Mouse (Mus musculus) liver, embryonic 11.5 days (tissue): ENCODE results near the gene Olfr175-ps1. TPM values are rescaled to one million over a fixed set of nuclear protein-coding genes. Genes with fewer than 3 reads are reported as not detected.

ENCODE experiments used
- ATAC-seq: fragments of 200-750 bp; cut with Nextera tagmentation; replicated peaks from 2 replicates; pipeline ENCODE4 v1.8.0; 2017; ENCODE audit warnings: moderate number of reproducible peaks, mild to moderate bottlenecking, moderate TSS enrichment, moderate library complexity; ENCODE audit not compliant: low FRiP score
- DNase-seq: peaks from one replicate; pipeline ENCODE4 v3.0.0-alpha.2; 2017; ENCODE audit warnings: low spot score
- H3K27ac ChIP-seq: fragments of 300-500 bp; sonication (generic); 2 replicates; pipeline ENCODE4 v1.5.1; 2014; ENCODE audit warnings: mild to moderate bottlenecking, low read depth, low read length, control low read depth
- H3K27me3 ChIP-seq: fragments of 300-500 bp; sonication (generic); replicated peaks from 2 replicates; pipeline ENCODE4 v1.6.1; 2014; ENCODE audit warnings: low read length, mixed read lengths; ENCODE audit not compliant: control insufficient read depth, insufficient read depth
- H3K36me3 ChIP-seq: fragments of 300-500 bp; sonication (generic); 2 replicates; pipeline ENCODE4 v1.6.1; 2014; ENCODE audit warnings: mild to moderate bottlenecking, low read length, moderate library complexity, mixed read lengths; ENCODE audit not compliant: control insufficient read depth, insufficient read depth
- H3K4me1 ChIP-seq: fragments of 300-500 bp; sonication (generic); replicated peaks from 2 replicates; pipeline ENCODE4 v1.6.1; 2014; ENCODE audit warnings: low read length, mixed read lengths; ENCODE audit not compliant: control insufficient read depth, insufficient read depth
- H3K4me2 ChIP-seq: fragments of 300-500 bp; sonication (generic); 2 replicates; pipeline ENCODE4 v1.6.1; 2014; ENCODE audit warnings: mild to moderate bottlenecking, control low read depth, moderate library complexity
- H3K4me3 ChIP-seq: fragments of 300-500 bp; sonication (generic); 2 replicates; pipeline ENCODE4 v1.5.1; 2014; ENCODE audit warnings: low read depth, low read length, control low read depth
- H3K9ac ChIP-seq: fragments of 300-500 bp; sonication (generic); 2 replicates; pipeline ENCODE4 v1.6.1; 2014; ENCODE audit warnings: low read depth, low read length, control low read depth
- H3K9me3 ChIP-seq: fragments of 300-500 bp; sonication (generic); 2 replicates; pipeline ENCODE4 v1.6.1; 2016; ENCODE audit warnings: low read length, inconsistent platforms, mixed read lengths; ENCODE audit not compliant: control insufficient read depth
- WGBS: fragments of 180-500 bp; shearing (Covaris S2); extraction: QIAGEN DNeasy Blood & Tissue Kit; methylation state at CpG from one replicate; pipeline ENCODE4 v1.1.7; 2014; 5-methylcytosine and 5-hydroxymethylcytosine counted together
- polyA plus RNA-seq: library from polyadenylated mRNA; unstranded; fragments of >200 nt; fragmentation: Nextera tagmentation; extraction: Ambion mirVana; gene quantifications from 2 replicates; pipeline ENCODE4 v1.2.1, GENCODE M21; 2014

Olfr175-ps1 gene
- not detected in 2 replicates for polyA plus RNA-seq

GRCm38 (mm10) chr16:58826732-58827319 is at the start of gene Olfr175-ps1:
Olfr175-ps1 (minus strand) TSS chr16:58826782.
- Histone ChIP-seq H3K4me3 (no peak within 1 kb of the TSS), H3K9ac (no peak within 1 kb of the TSS), H3K4me1 (no peaks in the 10 kb centered on the region), H3K27me3 (no peaks in the 10 kb centered on the region), H3K36me3 (no peaks in the 10 kb centered on the region), H3K4me2 (no peak within 1 kb of the TSS), H3K9me3 (no peaks in the 10 kb centered on the region), H3K27ac (no peak within 1 kb of the TSS)
- WGBS = 78% methylated on average over 1 of the region's 1 CpGs
- DNase-seq = no peak
- no peak for ATAC-seq

GRCm38 (mm10) chr16:58874668-58875067 is 48.1 kb upstream of the Olfr175-ps1 start, which contains the start of gene Olfr177:
Olfr177 (minus strand) TSS chr16:58874768.
- Histone ChIP-seq H3K9ac (no peak within 1 kb of the TSS), H3K27me3 (no peaks in the 10 kb centered on the region), H3K36me3 (no peaks in the 10 kb centered on the region), H3K4me3 (no peak within 1 kb of the TSS), H3K4me2 (no peak within 1 kb of the TSS), H3K9me3 (no peaks in the 10 kb centered on the region), H3K4me1 (no peaks in the 10 kb centered on the region), H3K27ac (no peak within 1 kb of the TSS)
- WGBS = 43% methylated on average over 1 of the region's 1 CpGs
- DNase-seq = no peak
- no peak for ATAC-seq

- WGBS = 73% methylated on average over 1 of the region's 1 CpGs
- Histone ChIP-seq H3K27ac (no peak overlapping the region), H3K4me1 (no peaks in the 10 kb centered on the region), H3K4me2 (no peak overlapping the region), H3K36me3 (no peaks in the 10 kb centered on the region), H3K9me3 (no peaks in the 10 kb centered on the region), H3K4me3 (no peak overlapping the region), H3K27me3 (no peaks in the 10 kb centered on the region), H3K9ac (no peak overlapping the region)
- ATAC-seq (no peak), DNase-seq (no peak)
Measured at GRCm38 (mm10) chr16:58861479-58861878, 34.9 kb upstream of the Olfr175-ps1 start.

- no peak for ATAC-seq
- WGBS = 75% methylated on average over 2 of the region's 2 CpGs
- Histone ChIP-seq H3K27ac (no peak overlapping the region), H3K4me2 (no peak overlapping the region), H3K4me3 (no peak overlapping the region), H3K36me3 (no peaks in the 10 kb centered on the region), H3K4me1 (no peaks in the 10 kb centered on the region), H3K9ac (no peak overlapping the region), H3K27me3 (no peaks in the 10 kb centered on the region), H3K9me3 (no peaks in the 10 kb centered on the region)
- DNase-seq = no peak
Measured at GRCm38 (mm10) chr16:58860032-58860737, 33.6 kb upstream of the Olfr175-ps1 start.

- Histone ChIP-seq H3K27me3 (no peaks in the 10 kb centered on the region), H3K4me1 (no peaks in the 10 kb centered on the region), H3K36me3 (no peaks in the 10 kb centered on the region), H3K9me3 (no peaks in the 10 kb centered on the region), H3K9ac (no peak within 1 kb of the TSS), H3K4me3 (no peak within 1 kb of the TSS), H3K27ac (no peak within 1 kb of the TSS), H3K4me2 (no peak within 1 kb of the TSS)
- ATAC-seq (no peak), DNase-seq (no peak)
- 70% methylated on average over 2 of the region's 2 CpGs for WGBS
Measured at GRCm38 (mm10) chr16:58800168-58800567, 26.4 kb downstream of the Olfr175-ps1 start, which contains the start of gene Olfr173. Olfr173 (minus strand) TSS chr16:58800268.

Other genes starting within 250 kb of the Olfr175-ps1 start
- not detected in 2 replicates for gene Gm813, start 209.8 kb downstream of the Olfr175-ps1 start, polyA plus RNA-seq
- gene E330017A01Rik, start 188.0 kb downstream of the Olfr175-ps1 start, polyA plus RNA-seq = not detected in 2 replicates
- 388 and 389 TPM in 2 replicates for gene Cpox, start 156.5 kb downstream of the Olfr175-ps1 start, polyA plus RNA-seq
- gene Gpr15, start 107.7 kb downstream of the Olfr175-ps1 start, polyA plus RNA-seq = not detected in 2 replicates
- 65.3 and 73.3 TPM in 2 replicates for gene Cldnd1, start 98.9 kb downstream of the Olfr175-ps1 start, polyA plus RNA-seq
- gene Olfr172, start 63.6 kb downstream of the Olfr175-ps1 start, polyA plus RNA-seq = not detected in 2 replicates
- gene Olfr173, start 26.5 kb downstream of the Olfr175-ps1 start, polyA plus RNA-seq = not detected in 2 replicates
- gene Olfr177, start 48.0 kb upstream of the Olfr175-ps1 start, polyA plus RNA-seq = not detected in 2 replicates
- not detected in 2 replicates for gene Olfr178, start 65.3 kb upstream of the Olfr175-ps1 start, polyA plus RNA-seq
- gene Olfr181, start 102.0 kb upstream of the Olfr175-ps1 start, polyA plus RNA-seq = not detected in 2 replicates
- gene Olfr180, start 102.6 kb upstream of the Olfr175-ps1 start, polyA plus RNA-seq = not detected in 2 replicates
- not detected in 2 replicates for gene Olfr183, start 168.6 kb upstream of the Olfr175-ps1 start, polyA plus RNA-seq
- not detected in 2 replicates for gene Olfr186, start 203.5 kb upstream of the Olfr175-ps1 start, polyA plus RNA-seq
- not detected in 2 replicates for gene Olfr187, start 213.0 kb upstream of the Olfr175-ps1 start, polyA plus RNA-seq